Mouse (Mus musculus) forebrain, embryonic 16.5 days (tissue): Measurements from ENCODE around the gene Gm7138. TPM values are rescaled to one million over a fixed set of nuclear protein-coding genes. Genes with fewer than 3 reads are reported as not detected.
"Not testable (repeated sequence)": the region's sequence is repeated elsewhere in the genome, so short reads cannot be mapped to it uniquely, and the experiment has no call there.

Experiments used
- ATAC-seq: fragments of 200-750 bp; cut with Nextera tagmentation; 2 replicates; pipeline ENCODE4 v1.8.0; 2017; ENCODE audit warnings: mild to moderate bottlenecking, moderate library complexity
- H3K27ac ChIP-seq: fragments of 300-500 bp; sonication (generic); 2 replicates; pipeline ENCODE4 v1.5.1; 2014; ENCODE audit warnings: low read length, control low read depth
- H3K27me3 ChIP-seq: fragments of 300-500 bp; sonication (generic); replicated peaks from 2 replicates; pipeline ENCODE4 v1.6.1; 2014; ENCODE audit warnings: low read length; ENCODE audit not compliant: control insufficient read depth, insufficient read depth
- H3K36me3 ChIP-seq: fragments of 300-500 bp; sonication (generic); 2 replicates; pipeline ENCODE4 v1.6.1; 2014; ENCODE audit not compliant: control insufficient read depth, insufficient read depth
- H3K4me1 ChIP-seq: fragments of 300-500 bp; sonication (generic); replicated peaks from 2 replicates; pipeline ENCODE4 v1.6.1; 2014; ENCODE audit warnings: low read length; ENCODE audit not compliant: control insufficient read depth, insufficient read depth
- H3K4me2 ChIP-seq: fragments of 300-500 bp; sonication (generic); 2 replicates; pipeline ENCODE4 v1.6.1; 2014; ENCODE audit warnings: mild to moderate bottlenecking, low read length, control low read depth
- H3K4me3 ChIP-seq: fragments of 300-500 bp; sonication (generic); replicated peaks from 2 replicates; pipeline ENCODE4 v1.5.1; 2014; ENCODE audit warnings: mild to moderate bottlenecking, low read length, control low read depth
- H3K9ac ChIP-seq: fragments of 300-500 bp; sonication (generic); replicated peaks from 2 replicates; pipeline ENCODE4 v1.6.1; 2014; ENCODE audit warnings: low read depth, low read length, control low read depth
- H3K9me3 ChIP-seq: fragments of 300-500 bp; sonication (generic); 2 replicates; pipeline ENCODE4 v1.6.1; 2016; ENCODE audit warnings: low read length; ENCODE audit not compliant: control insufficient read depth
- WGBS: fragments of 180-500 bp; shearing (Covaris S2); extraction: QIAGEN DNeasy Blood & Tissue Kit; methylation state at CpG from one replicate; pipeline ENCODE4 v1.1.7; 2014; 5-methylcytosine and 5-hydroxymethylcytosine counted together
- polyA plus RNA-seq: library from polyadenylated mRNA; unstranded; fragments of >200 nt; fragmentation: Nextera tagmentation; extraction: Ambion mirVana; gene quantifications from 2 replicates; pipeline ENCODE4 v1.2.1, GENCODE M21; 2015

The Gm7138 gene
- polyA plus RNA-seq, 1 experiment from 2014 or later: not detected

GRCm38 (mm10) chr10:77753448-77753847, 23.3 kb downstream of the Gm7138 start:
- ATAC-seq: no peak
- no peaks in the 10 kb centered on the region for H3K27me3 ChIP-seq
- no peak overlapping the region for H3K27ac ChIP-seq
- no peak overlapping the region for H3K9ac ChIP-seq
- H3K9me3 ChIP-seq: no peaks in the 10 kb centered on the region
- H3K4me1 ChIP-seq: no peaks in the 10 kb centered on the region
- no peaks in the 10 kb centered on the region for H3K36me3 ChIP-seq
- H3K4me2 ChIP-seq: no peak overlapping the region
- no peak overlapping the region for H3K4me3 ChIP-seq

- WGBS: 64% methylated on average over 3 of the region's 3 CpGs
- not testable (repeated sequence) for H3K27ac ChIP-seq
Measured at GRCm38 (mm10) chr10:77752312-77752711, 24.4 kb downstream of the Gm7138 start.

GRCm38 (mm10) chr10:77751254-77751653, 25.5 kb downstream of the Gm7138 start, which contains the start of gene Gm9736:
Gene Gm9736, minus strand, starts transcription at chr10:77751354.
- not testable (repeated sequence) for H3K4me3 ChIP-seq, H3K36me3 ChIP-seq

More at GRCm38 (mm10) chr10:77752312-77752711, 24.4 kb downstream of the Gm7138 start:
- not testable (repeated sequence) for H3K4me2 ChIP-seq, H3K36me3 ChIP-seq, H3K27me3 ChIP-seq, H3K9me3 ChIP-seq, H3K4me1 ChIP-seq, ATAC-seq, H3K9ac ChIP-seq, H3K4me3 ChIP-seq

GRCm38 (mm10) chr10:77750686-77751085, 26.1 kb downstream of the Gm7138 start:
- WGBS: 56% methylated on average over 1 of the region's 1 CpGs
- H3K4me2 ChIP-seq, H3K9ac ChIP-seq, H3K9me3 ChIP-seq, ATAC-seq, H3K27me3 ChIP-seq, H3K4me3 ChIP-seq, H3K27ac ChIP-seq, H3K4me1 ChIP-seq, H3K36me3 ChIP-seq: not testable (repeated sequence)

More at GRCm38 (mm10) chr10:77751254-77751653, 25.5 kb downstream of the Gm7138 start, which contains the start of gene Gm9736:
- ATAC-seq, H3K27ac ChIP-seq, H3K9me3 ChIP-seq, H3K27me3 ChIP-seq, H3K9ac ChIP-seq, H3K4me1 ChIP-seq, H3K4me2 ChIP-seq: not testable (repeated sequence)
- 71% methylated on average over 1 of the region's 1 CpGs for WGBS

- not testable (repeated sequence) for H3K4me2 ChIP-seq, H3K27ac ChIP-seq, H3K4me1 ChIP-seq, ATAC-seq, H3K4me3 ChIP-seq, H3K9ac ChIP-seq, H3K27me3 ChIP-seq, H3K9me3 ChIP-seq, H3K36me3 ChIP-seq
- WGBS: 61% methylated on average over 4 of the region's 5 CpGs
Measured at GRCm38 (mm10) chr10:77741924-77742688, 34.6 kb downstream of the Gm7138 start, which contains the start of gene Gm18596. Gene Gm18596, minus strand, starts transcription at chr10:77742638.

- no peak for ATAC-seq
- H3K27me3 ChIP-seq: no peaks in the 10 kb centered on the region
- no peak overlapping the region for H3K9ac ChIP-seq
- no peaks in the 10 kb centered on the region for H3K4me1 ChIP-seq
- H3K4me3 ChIP-seq: no peak overlapping the region
- WGBS: 91% methylated on average over 4 of the region's 4 CpGs
- H3K9me3 ChIP-seq: no peaks in the 10 kb centered on the region; the same call in 1 of the 2 replicates
- no peak overlapping the region for H3K4me2 ChIP-seq
- no peaks in the 10 kb centered on the region for H3K36me3 ChIP-seq
- H3K27ac ChIP-seq: no peak overlapping the region
Measured at GRCm38 (mm10) chr10:77738929-77739328, 37.8 kb downstream of the Gm7138 start.

- Histone ChIP-seq H3K4me3 (no peak overlapping the region), H3K27me3 (no peaks in the 10 kb centered on the region), H3K4me2 (no peak overlapping the region), H3K9me3 (no peaks in the 10 kb centered on the region; the same call in 1 of the 2 replicates), H3K27ac (no peak overlapping the region), H3K4me1 (no peaks in the 10 kb centered on the region), H3K36me3 (no peaks in the 10 kb centered on the region), H3K9ac (no peak overlapping the region)
- no peak for ATAC-seq
- 89% methylated on average over 1 of the region's 1 CpGs for WGBS
Measured at GRCm38 (mm10) chr10:77735928-77736327, 40.8 kb downstream of the Gm7138 start.

- Histone ChIP-seq H3K36me3 (no peaks in the 10 kb centered on the region), H3K9me3 (no peaks in the 10 kb centered on the region), H3K4me1 (no peaks in the 10 kb centered on the region), H3K27me3 (no peaks in the 10 kb centered on the region), H3K27ac (no peak overlapping the region), H3K4me3 (no peak overlapping the region), H3K4me2 (no peak overlapping the region), H3K9ac (no peak overlapping the region)
- 51% methylated on average over 4 of the region's 4 CpGs for WGBS
- no peak for ATAC-seq
Measured at GRCm38 (mm10) chr10:77729241-77729640, 47.5 kb downstream of the Gm7138 start.

- Histone ChIP-seq H3K4me3 (no peak overlapping the region), H3K27me3 (no peaks in the 10 kb centered on the region), H3K9me3 (no peaks in the 10 kb centered on the region), H3K9ac (no peak overlapping the region), H3K4me1 (no peaks in the 10 kb centered on the region), H3K27ac (no peak overlapping the region), H3K4me2 (no peak overlapping the region), H3K36me3 (no peaks in the 10 kb centered on the region)
- 61% methylated on average over 4 of the region's 4 CpGs for WGBS
- ATAC-seq: no peak
Measured at GRCm38 (mm10) chr10:77728280-77728679, 48.5 kb downstream of the Gm7138 start.
